Mouse (Mus musculus) embryonic facial prominence, embryonic 12.5 days (tissue): ENCODE data around the gene Nbl1. TPM values are rescaled to one million over a fixed set of nuclear protein-coding genes. Genes with fewer than 3 reads are reported as not detected.

Experiments used
- ATAC-seq: fragments of 200-750 bp; cut with Nextera tagmentation; 2 replicates; pipeline ENCODE4 v1.8.0; 2017; ENCODE audit not compliant: insufficient number of reproducible peaks, insufficient read depth, low FRiP score, low TSS enrichment
- H3K27ac ChIP-seq: fragments of 300-500 bp; sonication (generic); 2 replicates; pipeline ENCODE4 v1.5.1; 2016; ENCODE audit warnings: mild to moderate bottlenecking
- H3K27me3 ChIP-seq: fragments of 300-500 bp; sonication (generic); 2 replicates; pipeline ENCODE4 v1.6.1; 2016; ENCODE audit warnings: mild to moderate bottlenecking, moderate library complexity
- H3K36me3 ChIP-seq: fragments of 300-500 bp; sonication (generic); 2 replicates; pipeline ENCODE4 v1.6.1; 2016; ENCODE audit warnings: mild to moderate bottlenecking
- H3K4me1 ChIP-seq: fragments of 300-500 bp; sonication (generic); 2 replicates; pipeline ENCODE4 v1.6.1; 2016
- H3K4me2 ChIP-seq: fragments of 300-500 bp; sonication (generic); replicated peaks from 2 replicates; pipeline ENCODE4 v1.6.1; 2016; ENCODE audit warnings: mild to moderate bottlenecking, moderate library complexity
- H3K4me3 ChIP-seq: fragments of 300-500 bp; sonication (generic); 2 replicates; pipeline ENCODE4 v1.5.1; 2016; ENCODE audit warnings: mild to moderate bottlenecking
- H3K9ac ChIP-seq: fragments of 300-500 bp; sonication (generic); 2 replicates; pipeline ENCODE4 v1.6.1; 2016; ENCODE audit warnings: mild to moderate bottlenecking, moderate library complexity
- H3K9me3 ChIP-seq: fragments of 300-500 bp; sonication (generic); 2 replicates; pipeline ENCODE4 v1.6.1; 2016; ENCODE audit warnings: mild to moderate bottlenecking, moderate library complexity
- WGBS: fragments of 180-500 bp; shearing (Covaris S2); methylation state at CpG from one replicate; pipeline ENCODE4 v1.1.7; 2016; 5-methylcytosine and 5-hydroxymethylcytosine counted together
- polyA plus RNA-seq: library from polyadenylated mRNA; unstranded; fragments of >200 nt; fragmentation: Nextera tagmentation; extraction: Ambion mirVana; gene quantifications from 2 replicates; pipeline ENCODE4 v1.2.1, GENCODE M21; 2016

Nbl1 gene
- polyA plus RNA-seq, 1 experiment from 2014 or later = 161 TPM

DNA sequence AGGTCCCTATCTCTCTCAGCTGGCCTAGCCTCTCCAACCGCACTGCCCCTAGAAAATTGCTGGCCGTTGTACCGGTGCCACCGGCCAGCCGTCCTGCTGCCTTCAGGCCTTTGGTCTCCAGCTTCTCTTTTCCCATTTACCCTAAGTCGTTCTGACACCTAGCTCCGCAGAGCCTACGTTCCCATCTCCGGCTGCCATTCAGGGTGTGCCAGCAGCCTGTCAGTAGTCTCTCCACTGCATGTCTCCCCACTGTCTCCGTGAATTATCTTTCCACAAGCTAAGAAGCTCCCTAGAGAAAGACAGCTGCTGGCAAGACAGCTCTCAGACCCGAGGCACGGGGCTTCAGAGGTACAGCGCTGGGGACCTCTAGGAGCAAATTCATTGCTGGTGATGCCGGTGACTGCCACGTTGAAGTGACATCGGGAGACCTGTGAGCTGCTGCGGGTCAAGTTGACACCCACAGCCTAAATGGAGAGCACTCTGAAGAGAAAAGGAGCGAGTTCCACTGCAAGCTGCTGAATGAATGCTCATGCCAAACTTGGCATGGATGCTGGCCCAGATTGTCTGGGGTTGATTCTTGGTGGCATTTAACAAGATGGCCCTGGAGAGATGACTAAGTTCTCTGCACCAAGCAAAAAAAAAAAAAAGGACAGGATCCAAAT, 11.4 kb downstream of the Nbl1 start:
- Histone ChIP-seq H3K4me1 (peaks cover 21% of the 10 kb centered on the region), H3K9me3 (no peaks in the 10 kb centered on the region), H3K4me2 (no peak overlapping the region), H3K27ac (no peak overlapping the region), H3K4me3 (no peak overlapping the region), H3K9ac (no peak overlapping the region), H3K27me3 (peaks cover 14% of the 10 kb centered on the region), H3K36me3 (peaks cover 17% of the 10 kb centered on the region; the same call in 1 of the 2 replicates)
- ATAC-seq = no peak
- 73% methylated on average over 18 of the region's 18 CpGs for WGBS

DNA sequence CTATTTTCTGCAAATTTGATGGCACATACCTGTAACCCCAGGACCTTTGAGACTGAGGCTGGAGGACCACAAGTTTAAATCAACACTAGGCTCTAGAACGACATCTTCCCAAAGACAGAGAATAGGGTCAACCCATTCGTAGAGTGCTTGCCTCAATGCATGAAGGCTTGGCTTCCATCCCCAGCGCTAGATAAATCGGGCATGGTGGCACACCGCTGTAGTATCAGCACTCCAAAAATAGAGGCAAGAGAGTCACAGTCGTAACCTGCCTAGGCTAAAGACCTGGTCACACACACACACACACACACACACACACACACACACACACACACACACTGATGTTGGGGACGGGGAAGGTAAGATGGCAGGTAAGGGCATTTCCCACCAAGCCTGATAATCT, 12.5 kb downstream of the Nbl1 start:
- Histone ChIP-seq H3K4me3 (no peak overlapping the region), H3K9me3 (no peaks in the 10 kb centered on the region), H3K4me1 (peaks cover 24% of the 10 kb centered on the region), H3K4me2 (no peak overlapping the region), H3K36me3 (peaks cover 16% of the 10 kb centered on the region; the same call in 1 of the 2 replicates), H3K27me3 (peaks cover 25% of the 10 kb centered on the region), H3K27ac (no peak overlapping the region), H3K9ac (no peak overlapping the region)
- no peak for ATAC-seq
- WGBS = 94% methylated on average over 7 of the region's 7 CpGs

DNA sequence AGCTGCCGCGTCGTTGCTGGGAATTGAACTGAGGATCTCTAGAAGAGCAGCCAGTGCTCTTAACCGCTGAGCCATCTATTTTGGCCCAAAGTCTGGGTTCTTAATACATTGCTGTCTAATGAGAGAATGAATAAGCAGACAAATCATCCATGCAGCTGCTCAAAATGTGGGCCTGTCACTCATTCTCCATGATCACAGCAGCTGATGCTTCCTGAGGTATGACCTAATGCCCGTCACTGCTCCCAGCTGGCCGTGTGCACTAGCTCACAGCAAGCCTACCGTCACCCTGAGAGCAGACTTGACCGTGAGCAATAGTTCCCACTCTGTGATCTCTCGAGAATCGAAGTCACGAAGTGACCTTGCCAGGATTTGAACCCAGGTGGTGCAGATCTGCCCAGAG, 13.4 kb downstream of the Nbl1 start:
- WGBS = 84% methylated on average over 11 of the region's 11 CpGs
- ATAC-seq = no peak
- Histone ChIP-seq H3K36me3 (0 out of 2 replicates have a peak, but pooled peaks cover 9% of the 10 kb centered on the region), H3K4me3 (no peak overlapping the region), H3K27me3 (peaks cover 33% of the 10 kb centered on the region), H3K27ac (no peak overlapping the region), H3K4me2 (no peak overlapping the region), H3K9ac (no peak overlapping the region), H3K4me1 (peaks cover 30% of the 10 kb centered on the region), H3K9me3 (no peaks in the 10 kb centered on the region)

DNA sequence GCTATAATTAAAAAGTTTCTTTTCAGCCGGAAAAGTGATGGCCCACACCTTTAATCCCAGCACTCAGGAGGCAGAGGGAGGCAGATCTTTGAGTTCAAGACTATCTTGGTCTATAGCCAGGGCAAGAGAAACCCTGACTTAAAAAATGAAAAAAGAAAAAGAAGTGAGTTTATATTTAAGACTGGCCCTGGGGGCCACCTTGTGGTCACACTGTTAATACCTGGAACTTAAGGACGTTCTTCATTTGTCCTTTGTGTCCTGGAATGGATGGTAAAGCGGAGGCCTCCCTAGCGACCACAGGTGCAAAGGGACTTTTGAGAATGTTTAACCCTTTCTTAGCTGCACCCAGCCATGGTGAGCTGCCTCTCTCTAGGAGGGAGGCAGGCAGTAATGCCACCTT, 14.1 kb downstream of the Nbl1 start:
- Histone ChIP-seq H3K4me1 (peaks cover 29% of the 10 kb centered on the region), H3K36me3 (0 out of 2 replicates have a peak, but pooled peaks cover 5% of the 10 kb centered on the region), H3K27ac (no peak overlapping the region), H3K27me3 (peaks cover 40% of the 10 kb centered on the region), H3K4me3 (no peak overlapping the region), H3K9ac (no peak overlapping the region), H3K4me2 (no peak overlapping the region), H3K9me3 (no peaks in the 10 kb centered on the region)
- WGBS = 13% methylated on average over 4 of the region's 4 CpGs
- ATAC-seq = no peak

DNA sequence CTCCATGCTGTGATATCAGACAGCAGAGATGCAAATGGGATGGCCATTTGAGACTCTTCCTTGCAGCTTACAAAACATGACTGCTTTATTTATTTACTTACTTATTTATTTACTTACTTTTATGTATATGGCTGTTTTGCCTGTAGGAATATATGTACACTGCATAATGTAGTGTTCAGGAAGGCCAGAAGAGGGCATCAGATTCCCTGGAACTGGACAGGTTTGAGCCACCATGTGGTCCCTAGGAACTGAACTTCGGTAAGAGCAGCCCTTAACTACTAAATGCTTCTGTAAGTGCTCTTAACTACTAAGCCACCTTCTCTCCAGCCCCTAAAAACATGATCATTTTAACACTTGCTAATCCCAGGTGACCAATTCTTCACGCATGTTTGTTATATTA, 14.5 kb downstream of the Nbl1 start:
- Histone ChIP-seq H3K9me3 (no peaks in the 10 kb centered on the region), H3K27ac (no peak overlapping the region), H3K27me3 (peaks cover 45% of the 10 kb centered on the region), H3K4me2 (no peak overlapping the region), H3K4me1 (peaks cover 25% of the 10 kb centered on the region), H3K36me3 (0 out of 2 replicates have a peak, but pooled peaks cover 5% of the 10 kb centered on the region), H3K4me3 (no peak overlapping the region), H3K9ac (no peak overlapping the region)
- no peak for ATAC-seq
- 31% methylated on average over 2 of the region's 2 CpGs for WGBS

DNA sequence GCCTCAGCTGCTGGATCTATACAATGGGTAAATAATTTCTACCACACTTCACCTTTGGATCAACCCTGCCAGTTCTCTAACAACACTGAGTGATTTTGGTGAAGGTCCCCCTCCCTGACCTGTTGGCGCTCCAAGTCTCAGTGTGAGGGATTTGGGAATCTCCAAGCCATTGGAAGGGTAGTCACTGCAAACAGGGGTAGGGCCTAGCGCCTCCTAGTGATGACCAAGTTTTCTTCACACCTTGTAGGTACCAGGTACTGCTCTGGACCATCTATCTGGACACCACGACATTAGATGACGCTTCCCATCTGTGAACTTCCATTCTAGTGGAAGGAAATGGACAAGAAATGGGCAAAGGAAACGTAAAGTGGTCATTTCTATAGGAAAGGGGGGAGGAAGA, 16.9 kb downstream of the Nbl1 start:
- ATAC-seq = no peak
- H3K9ac ChIP-seq = no peak overlapping the region
- peaks cover 59% of the 10 kb centered on the region for H3K27me3 ChIP-seq
- H3K9me3 ChIP-seq = no peaks in the 10 kb centered on the region
- H3K36me3 ChIP-seq = no peaks in the 10 kb centered on the region
- H3K4me3 ChIP-seq = peak overlapping the region; percentile 63
- H3K4me1 ChIP-seq = 0 out of 2 replicates have a peak, but pooled peaks cover 13% of the 10 kb centered on the region
- peak overlapping the region; percentile 94 for H3K4me2 ChIP-seq
- 14% methylated on average over 5 of the region's 5 CpGs for WGBS
- H3K27ac ChIP-seq = no peak overlapping the region

DNA sequence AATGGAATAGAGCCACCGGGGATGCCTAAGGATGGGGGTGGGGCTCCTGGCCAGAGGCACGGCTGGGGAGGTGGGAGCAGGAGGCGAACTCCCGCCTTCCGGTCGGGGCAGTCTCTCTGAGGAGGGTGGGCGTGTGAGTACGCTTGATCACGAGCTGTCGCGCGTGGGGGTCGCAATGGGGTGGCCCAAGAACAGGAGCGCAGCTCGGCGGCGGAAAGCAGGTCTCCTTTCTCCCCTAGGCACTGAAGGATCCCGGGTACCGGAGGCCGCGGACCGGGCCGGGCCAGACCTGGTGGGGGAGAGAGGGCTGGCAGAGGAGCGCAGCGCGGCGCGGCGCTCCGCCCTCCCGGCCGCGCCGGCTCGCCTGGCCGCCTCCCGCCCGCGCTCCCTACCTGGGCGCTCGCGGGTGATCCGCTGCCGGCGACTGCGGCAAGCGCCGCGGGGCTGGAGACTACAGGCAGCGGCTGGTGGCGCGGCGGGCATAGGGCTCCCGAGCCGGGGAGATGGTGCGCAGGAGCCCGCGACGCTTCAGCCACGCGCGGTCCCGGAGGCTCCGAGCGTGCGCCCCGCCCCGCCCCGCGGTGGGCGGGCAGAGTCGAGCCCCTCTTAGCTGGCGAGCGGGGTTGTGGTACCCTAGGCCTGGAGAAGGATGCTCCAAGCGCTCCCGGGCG, 17.6 kb downstream of the Nbl1 start, which contains the start of gene Htr6:
TSS of gene Htr6 (minus strand) at position 530 of the 671 bp plus-strand sequence.
- 0 out of 2 replicates have a peak, but pooled peaks have one; percentile 17 for ATAC-seq
- Histone ChIP-seq H3K4me3 (peak within 1 kb of the TSS; percentile 63), H3K27ac (no peak within 1 kb of the TSS), H3K4me2 (peak within 1 kb of the TSS; percentile 94), H3K9me3 (no peaks in the 10 kb centered on the region), H3K4me1 (0 out of 2 replicates have a peak, but pooled peaks cover 13% of the 10 kb centered on the region), H3K36me3 (no peaks in the 10 kb centered on the region), H3K27me3 (peaks cover 59% of the 10 kb centered on the region), H3K9ac (peak within 1 kb of the TSS; percentile 64)
- 1% methylated on average over 59 of the region's 77 CpGs for WGBS

DNA sequence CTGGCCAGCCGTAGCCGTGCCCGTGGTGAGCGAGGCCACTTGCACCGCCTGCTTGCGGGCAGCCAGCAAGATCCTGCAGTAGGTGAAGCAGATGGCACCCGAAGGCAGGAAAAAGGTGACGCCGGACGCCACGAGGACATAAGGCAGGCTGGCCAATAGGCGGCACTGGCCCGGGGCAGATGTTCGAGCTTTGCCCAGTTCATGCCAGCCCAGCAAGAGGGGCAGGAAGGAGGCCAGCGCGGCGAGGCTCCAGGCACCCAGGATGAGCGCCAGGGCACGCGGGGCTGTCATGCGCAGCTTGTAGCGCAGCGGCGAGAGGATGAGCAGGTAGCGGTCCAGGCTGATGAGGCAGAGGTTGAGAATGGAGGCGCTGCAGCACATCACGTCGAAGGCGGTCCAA, 18.7 kb downstream of the Nbl1 start:
- Histone ChIP-seq H3K27me3 (peaks cover 56% of the 10 kb centered on the region), H3K4me3 (peak overlapping the region; percentile 63), H3K9me3 (no peaks in the 10 kb centered on the region), H3K36me3 (no peaks in the 10 kb centered on the region), H3K4me2 (peak overlapping the region; percentile 94), H3K4me1 (0 out of 2 replicates have a peak, but pooled peaks cover 13% of the 10 kb centered on the region), H3K9ac (no peak overlapping the region), H3K27ac (no peak overlapping the region)
- 20% methylated on average over 29 of the region's 29 CpGs for WGBS
- no peak for ATAC-seq

DNA sequence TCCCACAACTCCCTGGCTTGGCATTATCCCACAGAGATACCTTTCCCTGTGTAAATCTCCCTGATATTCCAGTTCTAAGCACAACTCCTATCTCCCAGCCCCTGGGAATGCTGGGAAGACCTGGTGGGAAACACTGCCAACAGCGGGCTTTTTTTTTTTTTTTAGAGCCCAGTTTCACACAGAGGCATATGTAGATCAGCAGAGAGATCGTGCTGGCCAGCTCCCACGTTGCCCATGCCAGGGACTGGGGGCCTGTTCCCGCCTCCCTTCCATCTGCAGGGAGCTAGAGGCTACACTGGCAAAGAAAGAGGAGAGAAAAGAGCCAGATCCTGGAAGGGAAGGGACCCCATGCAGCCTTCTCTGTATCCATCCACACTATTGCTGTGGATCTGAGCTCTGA, 24.5 kb downstream of the Nbl1 start:
- ATAC-seq = no peak

DNA sequence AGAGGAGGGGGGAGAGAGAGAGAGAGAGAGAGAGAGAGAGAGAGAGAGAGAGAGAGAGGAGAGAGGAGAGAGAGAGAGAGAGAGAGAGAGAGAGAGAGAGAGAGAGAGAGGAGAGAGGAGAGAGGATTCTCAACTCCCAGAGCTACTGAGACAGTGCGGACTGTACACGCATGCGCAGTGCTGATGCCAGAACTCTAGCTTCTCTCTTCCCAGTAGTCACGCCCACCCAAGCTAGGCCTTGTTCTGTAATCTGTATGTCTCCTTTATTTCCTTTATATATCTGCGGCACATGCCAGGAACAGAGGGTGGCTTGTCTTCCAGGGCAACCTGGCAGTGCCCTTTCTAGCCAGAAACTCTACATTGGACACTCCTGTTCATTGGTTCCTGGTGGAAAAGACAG, 28.0 kb downstream of the Nbl1 start:
- WGBS = 85% methylated on average over 5 of the region's 5 CpGs
- no peak overlapping the region for H3K4me3 ChIP-seq
- no peak for ATAC-seq
- H3K9me3 ChIP-seq = no peaks in the 10 kb centered on the region
- no peaks in the 10 kb centered on the region for H3K36me3 ChIP-seq
- no peak overlapping the region for H3K4me2 ChIP-seq
- H3K27ac ChIP-seq = no peak overlapping the region
- no peak overlapping the region for H3K9ac ChIP-seq
- H3K4me1 ChIP-seq = no peaks in the 10 kb centered on the region
- H3K27me3 ChIP-seq = no peaks in the 10 kb centered on the region

More for the DNA sequence above, 24.5 kb downstream of the Nbl1 start:
- no peaks in the 10 kb centered on the region for H3K36me3 ChIP-seq
- H3K9ac ChIP-seq = no peak overlapping the region
- no peak overlapping the region for H3K4me3 ChIP-seq
- no peak overlapping the region for H3K27ac ChIP-seq
- 40% methylated on average over 4 of the region's 4 CpGs for WGBS
- no peak overlapping the region for H3K4me2 ChIP-seq
- H3K27me3 ChIP-seq = peaks cover 14% of the 10 kb centered on the region
- no peaks in the 10 kb centered on the region for H3K9me3 ChIP-seq
- no peaks in the 10 kb centered on the region for H3K4me1 ChIP-seq

DNA sequence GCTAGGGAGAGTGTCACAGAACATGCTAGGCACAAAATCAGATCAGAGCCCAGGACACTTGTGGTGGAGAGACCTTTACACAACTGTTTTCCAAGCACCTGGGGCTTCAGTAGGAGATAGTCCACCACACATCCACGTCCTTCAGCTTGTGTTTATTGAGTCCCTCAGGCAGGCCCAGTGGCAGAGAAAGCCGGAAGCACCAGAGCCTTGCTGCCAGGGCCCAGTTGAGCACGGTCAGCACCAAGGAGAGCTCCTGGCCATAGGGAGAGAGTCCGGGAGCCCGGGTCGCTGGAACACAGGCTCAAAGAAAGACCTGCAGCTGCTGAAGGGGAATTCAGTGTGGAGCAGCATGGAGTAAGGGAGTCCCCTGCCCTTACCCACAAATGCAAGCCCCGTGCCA, 33.2 kb downstream of the Nbl1 start:
- 8% methylated on average over 7 of the region's 7 CpGs for WGBS
- ATAC-seq = no peak
- Histone ChIP-seq H3K9me3 (no peaks in the 10 kb centered on the region), H3K36me3 (no peaks in the 10 kb centered on the region), H3K27me3 (0 out of 2 replicates have a peak, but pooled peaks cover 3% of the 10 kb centered on the region), H3K9ac (no peak overlapping the region), H3K4me1 (no peaks in the 10 kb centered on the region), H3K4me3 (no peak overlapping the region), H3K27ac (no peak overlapping the region), H3K4me2 (no peak overlapping the region)

DNA sequence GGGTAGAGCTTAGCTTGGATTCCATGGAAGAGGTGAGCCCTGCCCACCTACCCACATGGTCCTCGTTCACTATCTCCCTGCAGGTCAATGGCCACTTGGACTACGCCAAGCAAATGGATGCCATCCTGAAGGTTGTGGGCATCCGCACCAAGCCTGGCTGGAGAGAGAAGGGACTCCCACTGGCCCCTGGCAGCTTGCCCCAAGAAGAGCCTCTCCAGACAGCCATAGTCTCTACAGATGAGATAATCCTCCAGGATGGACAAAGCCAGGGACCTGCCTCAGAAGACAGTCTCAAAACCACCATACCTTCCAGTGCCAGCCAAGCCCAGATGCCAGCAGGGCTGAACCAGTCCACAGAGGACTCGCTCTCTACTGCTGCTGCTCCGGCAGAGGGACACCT, 34.8 kb downstream of the Nbl1 start:
- no peaks in the 10 kb centered on the region for H3K4me1 ChIP-seq
- no peak overlapping the region for H3K4me2 ChIP-seq
- no peak overlapping the region for H3K27ac ChIP-seq
- no peaks in the 10 kb centered on the region for H3K9me3 ChIP-seq
- 90% methylated on average over 5 of the region's 5 CpGs for WGBS
- H3K27me3 ChIP-seq = 0 out of 2 replicates have a peak, but pooled peaks cover 3% of the 10 kb centered on the region
- H3K9ac ChIP-seq = no peak overlapping the region
- no peak for ATAC-seq
- H3K4me3 ChIP-seq = no peak overlapping the region
- H3K36me3 ChIP-seq = no peaks in the 10 kb centered on the region
